Mouse (Mus musculus) midbrain, embryonic 14.5 days (tissue): Measurements from ENCODE around the gene Mylk4. TPM values are rescaled to one million over a fixed set of nuclear protein-coding genes. Genes with fewer than 3 reads are reported as not detected.

Experiments
- ATAC-seq: fragments of 200-750 bp; cut with Nextera tagmentation; 2 replicates; pipeline ENCODE4 v1.8.0; 2017; ENCODE audit warnings: moderate number of reproducible peaks, moderate library complexity; ENCODE audit not compliant: low FRiP score, low TSS enrichment
- DNase-seq: peaks from one replicate; pipeline ENCODE4 v3.0.0-alpha.2; 2015
- H3K27ac ChIP-seq: fragments of 300-500 bp; sonication (generic); replicated peaks from 2 replicates; pipeline ENCODE4 v1.5.1; 2014; ENCODE audit warnings: mild to moderate bottlenecking, low read depth, low read length, moderate library complexity
- H3K27me3 ChIP-seq: fragments of 300-500 bp; sonication (generic); 2 replicates; pipeline ENCODE4 v1.6.1; 2014; ENCODE audit warnings: low read length, control low read depth, mixed read lengths; ENCODE audit not compliant: control insufficient read depth, insufficient read depth
- H3K36me3 ChIP-seq: fragments of 300-500 bp; sonication (generic); 2 replicates; pipeline ENCODE4 v1.6.1; 2014; ENCODE audit warnings: low read length, control low read depth; ENCODE audit not compliant: control insufficient read depth, insufficient read depth
- H3K4me1 ChIP-seq: fragments of 300-500 bp; sonication (generic); 2 replicates; pipeline ENCODE4 v1.6.1; 2014; ENCODE audit warnings: mild to moderate bottlenecking, antibody characterized with exemption, low read length, control low read depth; ENCODE audit not compliant: control insufficient read depth, insufficient read depth
- H3K4me2 ChIP-seq: fragments of 300-500 bp; sonication (generic); 2 replicates; pipeline ENCODE4 v1.6.1; 2014; ENCODE audit warnings: mild to moderate bottlenecking, low read length, moderate library complexity
- H3K4me3 ChIP-seq: fragments of 300-500 bp; sonication (generic); replicated peaks from 2 replicates; pipeline ENCODE4 v1.5.1; 2014; ENCODE audit warnings: low read depth, low read length
- H3K9ac ChIP-seq: fragments of 300-500 bp; sonication (generic); replicated peaks from 2 replicates; pipeline ENCODE4 v1.6.1; 2014; ENCODE audit warnings: mild to moderate bottlenecking, low read length, moderate library complexity
- H3K9me3 ChIP-seq: fragments of 300-500 bp; sonication (generic); 2 replicates; pipeline ENCODE4 v1.6.1; 2016; ENCODE audit warnings: low read length, control low read depth, mixed read lengths; ENCODE audit not compliant: control insufficient read depth
- WGBS: fragments of 180-500 bp; shearing (Covaris S2); extraction: QIAGEN DNeasy Blood & Tissue Kit; methylation state at CpG from one replicate; pipeline ENCODE4 v1.1.7; 2014; 5-methylcytosine and 5-hydroxymethylcytosine counted together
- polyA plus RNA-seq: library from polyadenylated mRNA; unstranded; fragments of >200 nt; fragmentation: Nextera tagmentation; extraction: Ambion mirVana; gene quantifications from 2 replicates; pipeline ENCODE4 v1.2.1, GENCODE M21; 2014

The Mylk4 gene
- 0.20 TPM in 1 of 2 replicates, not detected in the other for polyA plus RNA-seq

- Histone ChIP-seq H3K27ac (no peak within 1 kb of the TSS), H3K4me3 (no peak within 1 kb of the TSS), H3K4me2 (no peak within 1 kb of the TSS), H3K27me3 (no peaks in the 10 kb centered on the region), H3K9me3 (no peaks in the 10 kb centered on the region), H3K4me1 (no peaks in the 10 kb centered on the region), H3K36me3 (no peaks in the 10 kb centered on the region), H3K9ac (no peak within 1 kb of the TSS)
- no peak for ATAC-seq
- WGBS, result 89% methylated on average over 8 of the region's 8 CpGs
- DNase-seq, result no peak
Measured at GRCm38 (mm10) chr13:32783816-32784215, at the start of gene Mylk4. Mylk4 (minus strand) TSS chr13:32783954.

- Histone ChIP-seq H3K4me1 (no peaks in the 10 kb centered on the region), H3K36me3 (no peaks in the 10 kb centered on the region), H3K9me3 (no peaks in the 10 kb centered on the region), H3K4me2 (no peak overlapping the region), H3K4me3 (no peak overlapping the region), H3K27me3 (no peaks in the 10 kb centered on the region), H3K27ac (no peak overlapping the region), H3K9ac (no peak overlapping the region)
- 75% methylated on average over 6 of the region's 6 CpGs for WGBS
- no peak for DNase-seq
- ATAC-seq, result no peak
Measured at GRCm38 (mm10) chr13:32833237-32833636, 49.5 kb upstream of the Mylk4 start.

- H3K4me1 ChIP-seq, result no peaks in the 10 kb centered on the region
- no peak overlapping the region for H3K9ac ChIP-seq
- H3K4me2 ChIP-seq, result no peak overlapping the region
- no peak overlapping the region for H3K4me3 ChIP-seq
- no peak overlapping the region for H3K27ac ChIP-seq
- no peaks in the 10 kb centered on the region for H3K9me3 ChIP-seq
- WGBS, result 67% methylated on average over 3 of the region's 3 CpGs
- H3K36me3 ChIP-seq, result no peaks in the 10 kb centered on the region
- DNase-seq (no peak), ATAC-seq (no peak)
- no peaks in the 10 kb centered on the region for H3K27me3 ChIP-seq
Measured at GRCm38 (mm10) chr13:32832776-32833175, 49.0 kb upstream of the Mylk4 start.

- H3K9ac ChIP-seq, result no peak overlapping the region
- no peaks in the 10 kb centered on the region for H3K36me3 ChIP-seq
- ATAC-seq, result no peak
Measured at GRCm38 (mm10) chr13:32831505-32832273, 47.9 kb upstream of the Mylk4 start.

GRCm38 (mm10) chr13:32828886-32829285 is 45.1 kb upstream of the Mylk4 start:
- no peak for ATAC-seq
- 85% methylated on average over 4 of the region's 4 CpGs for WGBS
- H3K27ac ChIP-seq, result no peak overlapping the region

More at GRCm38 (mm10) chr13:32831505-32832273, 47.9 kb upstream of the Mylk4 start:
- H3K27me3 ChIP-seq, result no peaks in the 10 kb centered on the region
- H3K4me1 ChIP-seq, result no peaks in the 10 kb centered on the region
- no peak overlapping the region for H3K27ac ChIP-seq
- WGBS, result 83% methylated on average over 3 of the region's 3 CpGs
- no peaks in the 10 kb centered on the region for H3K9me3 ChIP-seq
- H3K4me2 ChIP-seq, result no peak overlapping the region
- DNase-seq, result no peak
- H3K4me3 ChIP-seq, result no peak overlapping the region

GRCm38 (mm10) chr13:32827951-32828350 is 44.2 kb upstream of the Mylk4 start:
- no peaks in the 10 kb centered on the region for H3K36me3 ChIP-seq
- H3K4me2 ChIP-seq, result no peak overlapping the region
- DNase-seq, result peak; percentile 70
- peak; percentile 51; the same call in 1 of the 2 replicates for ATAC-seq
- no peaks in the 10 kb centered on the region for H3K4me1 ChIP-seq
- H3K9ac ChIP-seq, result no peak overlapping the region
- H3K4me3 ChIP-seq, result no peak overlapping the region
- no peaks in the 10 kb centered on the region for H3K9me3 ChIP-seq
- no peak overlapping the region for H3K27ac ChIP-seq
- WGBS, result 59% methylated on average over 4 of the region's 4 CpGs
- H3K27me3 ChIP-seq, result no peaks in the 10 kb centered on the region

More at GRCm38 (mm10) chr13:32828886-32829285, 45.1 kb upstream of the Mylk4 start:
- no peak for DNase-seq
- H3K4me2 ChIP-seq, result no peak overlapping the region
- no peak overlapping the region for H3K4me3 ChIP-seq
- H3K9ac ChIP-seq, result no peak overlapping the region
- no peaks in the 10 kb centered on the region for H3K27me3 ChIP-seq
- no peaks in the 10 kb centered on the region for H3K9me3 ChIP-seq
- no peaks in the 10 kb centered on the region for H3K36me3 ChIP-seq
- H3K4me1 ChIP-seq, result no peaks in the 10 kb centered on the region

- 83% methylated on average over 3 of the region's 3 CpGs for WGBS
- 0 out of 2 replicates have a peak, but pooled peaks have one; percentile 1 for ATAC-seq
- H3K4me2 ChIP-seq, result no peak overlapping the region
- H3K9me3 ChIP-seq, result no peaks in the 10 kb centered on the region
- no peak for DNase-seq
- no peaks in the 10 kb centered on the region for H3K4me1 ChIP-seq
- H3K4me3 ChIP-seq, result no peak overlapping the region
- H3K27ac ChIP-seq, result no peak overlapping the region
- H3K27me3 ChIP-seq, result no peaks in the 10 kb centered on the region
- no peaks in the 10 kb centered on the region for H3K36me3 ChIP-seq
- no peak overlapping the region for H3K9ac ChIP-seq
Measured at GRCm38 (mm10) chr13:32827111-32827822, 43.5 kb upstream of the Mylk4 start.

- H3K4me3 ChIP-seq, result no peak overlapping the region
Measured at GRCm38 (mm10) chr13:32825546-32825945, 41.8 kb upstream of the Mylk4 start.

More at GRCm38 (mm10) chr13:32825546-32825945, 41.8 kb upstream of the Mylk4 start:
- DNase-seq (no peak), ATAC-seq (no peak)
- H3K9me3 ChIP-seq, result no peaks in the 10 kb centered on the region
- peaks cover 14% of the 10 kb centered on the region for H3K36me3 ChIP-seq
- H3K4me1 ChIP-seq, result no peaks in the 10 kb centered on the region
- H3K9ac ChIP-seq, result no peak overlapping the region
- H3K27me3 ChIP-seq, result no peaks in the 10 kb centered on the region
- H3K27ac ChIP-seq, result no peak overlapping the region
- WGBS, result 94% methylated on average over 8 of the region's 8 CpGs
- H3K4me2 ChIP-seq, result no peak overlapping the region
